Mouse (Mus musculus): ENCODE measurements around the gene Otud1.

GRCm38 (mm10) chr2:19685489-19686147, 28.1 kb downstream of the Otud1 start:
- no peak for TF ChIP-seq CTCF (IDR thresholded peaks at IDR 0.05; ENCODE audit: low read depth)
- TF ChIP-seq EP300 (IDR thresholded peaks at IDR 0.05; ENCODE audit: low read depth): no peak

All from liver, postnatal 0 days (tissue).